Mouse (Mus musculus): ENCODE results near the gene Tnks1bp1. TPM values are rescaled to one million over a fixed set of nuclear protein-coding genes. Genes with fewer than 3 reads are reported as not detected.

Gene Tnks1bp1
- polyA plus RNA-seq (2016; fragmentation: Nextera tagmentation; extraction: Ambion mirVana): 7.9 and 8.7 TPM in 2 replicates

GRCm38 (mm10) chr2:85047596-85048167 lies at the start of gene Tnks1bp1:
Tnks1bp1 (plus strand) TSS chr2:85048022.
- Histone ChIP-seq H3K4me2 (peak within 1 kb of the TSS; percentile 97), H3K27me3 (replicated peaks) (peaks cover 42% of the 10 kb centered on the region), H3K36me3 (peaks cover 52% of the 10 kb centered on the region), H3K4me1 (peaks cover 43% of the 10 kb centered on the region), H3K9ac (peak within 1 kb of the TSS; percentile 73), H3K9me3 (replicated peaks) (no peaks in the 10 kb centered on the region), H3K4me3 (peak within 1 kb of the TSS; percentile 65), H3K27ac (peak within 1 kb of the TSS; percentile 68)
- ATAC-seq: peak; percentile 87
- WGBS (ENCODE audit: insufficient replicate concordance): 1% methylated on average over 42 of the region's 42 CpGs

GRCm38 (mm10) chr2:84999486-85000181 lies 48.2 kb upstream of the Tnks1bp1 start:
- Histone ChIP-seq H3K27ac (peak overlapping the region; percentile 24; the same call in 1 of the 2 replicates), H3K4me2 (peak overlapping the region; percentile 22), H3K36me3 (no peaks in the 10 kb centered on the region), H3K27me3 (replicated peaks) (peaks cover 8% of the 10 kb centered on the region; the same call in 1 of the 2 replicates), H3K4me3 (no peak overlapping the region), H3K9me3 (replicated peaks) (no peaks in the 10 kb centered on the region), H3K9ac (peak overlapping the region; percentile 8; the same call in 1 of the 2 replicates), H3K4me1 (peaks cover 43% of the 10 kb centered on the region)
- peak; percentile 63 for ATAC-seq
- WGBS (ENCODE audit: insufficient replicate concordance): 57% methylated on average over 3 of the region's 3 CpGs

DNA sequence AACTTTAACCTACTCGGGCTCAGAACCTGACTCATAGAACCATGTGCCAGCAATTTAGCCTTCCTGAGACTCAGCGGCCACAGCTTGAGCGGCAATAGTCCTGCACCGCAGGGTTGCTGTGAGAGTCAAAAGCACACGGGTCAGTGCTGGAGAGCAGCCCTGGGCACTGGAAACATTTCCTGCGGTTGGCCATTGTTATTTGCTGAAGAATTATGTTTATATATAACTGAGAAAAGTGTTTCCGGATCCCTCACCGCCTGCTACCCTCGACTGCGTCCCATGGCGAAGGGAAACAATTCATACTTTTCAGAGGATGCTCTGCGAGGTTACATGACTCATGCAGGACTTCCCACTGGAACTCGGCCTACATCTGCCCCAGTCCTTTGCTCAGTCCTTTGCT lies 46.3 kb upstream of the Tnks1bp1 start:
- Histone ChIP-seq H3K4me2 (no peak overlapping the region), H3K36me3 (no peaks in the 10 kb centered on the region), H3K4me1 (peaks cover 35% of the 10 kb centered on the region), H3K4me3 (no peak overlapping the region), H3K27ac (no peak overlapping the region), H3K9me3 (replicated peaks) (no peaks in the 10 kb centered on the region), H3K9ac (no peak overlapping the region), H3K27me3 (replicated peaks) (peaks cover 9% of the 10 kb centered on the region; the same call in 1 of the 2 replicates)
- 73% methylated on average over 13 of the region's 13 CpGs for whole genome bisulfite sequencing (ENCODE audit: insufficient replicate concordance)
- ATAC-seq: no peak

- no peak overlapping the region for H3K4me3 ChIP-seq
- no peak overlapping the region for H3K4me2 ChIP-seq
- ATAC-seq: no peak
- no peak overlapping the region for H3K27ac ChIP-seq
- H3K36me3 ChIP-seq: no peaks in the 10 kb centered on the region
- H3K9me3 ChIP-seq (replicated peaks): no peaks in the 10 kb centered on the region
- H3K4me1 ChIP-seq: peaks cover 28% of the 10 kb centered on the region
- WGBS (ENCODE audit: insufficient replicate concordance): 74% methylated on average over 8 of the region's 8 CpGs
- peaks cover 5% of the 10 kb centered on the region; the same call in 1 of the 2 replicates for H3K27me3 ChIP-seq (replicated peaks)
- no peak overlapping the region for H3K9ac ChIP-seq
Observed at GRCm38 (mm10) chr2:85002575-85002974, 45.2 kb upstream of the Tnks1bp1 start.

- no peak overlapping the region for H3K9ac ChIP-seq
- H3K9me3 ChIP-seq (replicated peaks): no peaks in the 10 kb centered on the region
- no peaks in the 10 kb centered on the region for H3K36me3 ChIP-seq
- H3K27me3 ChIP-seq (replicated peaks): peaks cover 5% of the 10 kb centered on the region; the same call in 1 of the 2 replicates
- H3K4me2 ChIP-seq: no peak overlapping the region
- no peak overlapping the region for H3K27ac ChIP-seq
- H3K4me3 ChIP-seq: no peak overlapping the region
- H3K4me1 ChIP-seq: peaks cover 32% of the 10 kb centered on the region
- 66% methylated on average over 4 of the region's 4 CpGs for WGBS (ENCODE audit: insufficient replicate concordance)
- ATAC-seq: no peak
Observed at GRCm38 (mm10) chr2:85004341-85004740, 43.5 kb upstream of the Tnks1bp1 start.

DNA sequence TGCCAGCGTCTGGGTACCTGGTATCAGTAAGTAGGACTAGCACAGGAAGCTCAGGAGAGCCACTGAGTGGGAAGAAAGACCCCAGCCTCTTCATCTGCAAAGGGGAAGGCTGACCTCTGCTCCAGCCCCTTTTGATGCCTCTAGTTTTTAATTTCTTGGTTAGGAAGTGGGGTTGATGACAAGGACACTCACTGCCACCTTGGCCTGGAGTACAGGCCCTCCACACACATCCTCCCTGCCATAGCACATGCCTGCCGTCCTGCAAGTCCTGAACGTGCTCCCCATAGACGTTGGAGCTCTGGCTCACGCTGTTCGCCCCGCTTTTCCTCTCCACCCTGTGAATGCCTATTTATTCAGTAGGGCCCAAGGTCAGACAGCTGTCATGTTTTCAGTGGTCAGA lies 41.2 kb upstream of the Tnks1bp1 start:
- no peaks in the 10 kb centered on the region for H3K9me3 ChIP-seq (replicated peaks)
- H3K4me3 ChIP-seq: no peak overlapping the region
- H3K36me3 ChIP-seq: no peaks in the 10 kb centered on the region
- ATAC-seq: no peak
- no peak overlapping the region for H3K9ac ChIP-seq
- peaks cover 5% of the 10 kb centered on the region; the same call in 1 of the 2 replicates for H3K27me3 ChIP-seq (replicated peaks)
- WGBS (ENCODE audit: insufficient replicate concordance): 67% methylated on average over 7 of the region's 7 CpGs
- no peak overlapping the region for H3K27ac ChIP-seq
- no peak overlapping the region for H3K4me2 ChIP-seq
- H3K4me1 ChIP-seq: peaks cover 34% of the 10 kb centered on the region

DNA sequence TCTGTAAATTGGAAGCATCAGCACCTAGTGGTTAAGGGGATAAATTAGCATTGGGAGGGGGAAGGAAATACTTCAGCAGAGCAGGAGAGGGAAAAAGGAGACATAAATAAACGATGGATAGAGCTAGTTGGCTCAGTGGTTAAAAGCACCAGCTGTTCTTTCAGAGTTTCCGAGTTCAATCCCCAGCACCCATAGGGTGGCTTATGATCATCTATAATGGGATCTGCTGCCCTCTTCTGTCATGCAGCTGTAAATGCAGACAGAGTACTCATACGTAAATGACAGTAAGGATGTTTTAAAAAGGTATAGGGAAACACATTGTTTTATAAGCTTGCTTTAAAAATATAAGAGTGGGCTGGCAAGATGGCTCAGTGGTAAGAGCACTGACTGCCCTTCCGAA lies 40.1 kb upstream of the Tnks1bp1 start:
- Histone ChIP-seq H3K9me3 (replicated peaks) (no peaks in the 10 kb centered on the region), H3K4me1 (peaks cover 45% of the 10 kb centered on the region), H3K9ac (no peak overlapping the region), H3K4me3 (no peak overlapping the region), H3K36me3 (no peaks in the 10 kb centered on the region), H3K4me2 (no peak overlapping the region), H3K27me3 (replicated peaks) (peaks cover 5% of the 10 kb centered on the region; the same call in 1 of the 2 replicates), H3K27ac (no peak overlapping the region)
- 9% methylated on average over 4 of the region's 4 CpGs for WGBS (ENCODE audit: insufficient replicate concordance)
- ATAC-seq: no peak

GRCm38 (mm10) chr2:85009212-85009611 lies 38.6 kb upstream of the Tnks1bp1 start:
- WGBS (ENCODE audit: insufficient replicate concordance): 60% methylated on average over 2 of the region's 2 CpGs
- H3K27ac ChIP-seq: peak overlapping the region; percentile 16; the same call in 1 of the 2 replicates
- H3K4me2 ChIP-seq: no peak overlapping the region
- H3K4me3 ChIP-seq: no peak overlapping the region
- H3K9me3 ChIP-seq (replicated peaks): no peaks in the 10 kb centered on the region
- H3K27me3 ChIP-seq (replicated peaks): 0 out of 2 replicates have a peak, but pooled peaks cover 5% of the 10 kb centered on the region
- ATAC-seq: no peak
- H3K36me3 ChIP-seq: no peaks in the 10 kb centered on the region
- no peak overlapping the region for H3K9ac ChIP-seq
- peaks cover 60% of the 10 kb centered on the region for H3K4me1 ChIP-seq

- 27% methylated on average over 9 of the region's 9 CpGs for WGBS (ENCODE audit: insufficient replicate concordance)
- Histone ChIP-seq H3K4me2 (peak overlapping the region; percentile 64), H3K9ac (peak overlapping the region; percentile 66), H3K4me3 (peak overlapping the region; percentile 27), H3K27me3 (replicated peaks) (no peaks in the 10 kb centered on the region), H3K36me3 (no peaks in the 10 kb centered on the region), H3K9me3 (replicated peaks) (no peaks in the 10 kb centered on the region), H3K27ac (peak overlapping the region; percentile 93), H3K4me1 (peaks cover 68% of the 10 kb centered on the region)
- ATAC-seq: peak; percentile 99
Observed at GRCm38 (mm10) chr2:85011906-85012604, 35.8 kb upstream of the Tnks1bp1 start.

GRCm38 (mm10) chr2:85012679-85013078 lies 35.1 kb upstream of the Tnks1bp1 start:
- Histone ChIP-seq H3K4me3 (peak overlapping the region; percentile 27), H3K9me3 (replicated peaks) (no peaks in the 10 kb centered on the region), H3K27ac (peak overlapping the region; percentile 93), H3K36me3 (no peaks in the 10 kb centered on the region), H3K4me1 (peaks cover 68% of the 10 kb centered on the region), H3K27me3 (replicated peaks) (no peaks in the 10 kb centered on the region), H3K4me2 (peak overlapping the region; percentile 64), H3K9ac (peak overlapping the region; percentile 66)
- ATAC-seq: peak; percentile 65
- WGBS (ENCODE audit: insufficient replicate concordance): 27% methylated on average over 14 of the region's 14 CpGs

GRCm38 (mm10) chr2:85013826-85014587 lies 33.8 kb upstream of the Tnks1bp1 start:
- peaks cover 60% of the 10 kb centered on the region for H3K4me1 ChIP-seq
- 0 out of 2 replicates have a peak overlapping the region, but pooled peaks have one; percentile 66 for H3K9ac ChIP-seq

More at GRCm38 (mm10) chr2:85013826-85014587, 33.8 kb upstream of the Tnks1bp1 start:
- Histone ChIP-seq H3K4me3 (no peak overlapping the region), H3K9me3 (replicated peaks) (no peaks in the 10 kb centered on the region), H3K36me3 (no peaks in the 10 kb centered on the region), H3K4me2 (peak overlapping the region; percentile 64), H3K27ac (peak overlapping the region; percentile 93), H3K27me3 (replicated peaks) (no peaks in the 10 kb centered on the region)
- no peak for ATAC-seq
- WGBS (ENCODE audit: insufficient replicate concordance): 68% methylated on average over 5 of the region's 5 CpGs

Measured in liver, embryonic 12.5 days (tissue).